Mouse (Mus musculus) G1E (cell line): ENCODE results near the gene Tomm7. TPM values are rescaled to one million over a fixed set of nuclear protein-coding genes. Genes with fewer than 3 reads are reported as not detected.

ENCODE experiments used
- ATAC-seq: 2 replicates; pipeline ENCODE4 v1.8.0; 2016; ENCODE audit warnings: mild to moderate bottlenecking; ENCODE audit not compliant: insufficient number of reproducible peaks, poor library complexity, low FRiP score, severe bottlenecking; ENCODE audit errors: extremely low read depth
- DNase-seq: peaks from one replicate; pipeline ENCODE4 v3.0.0; 2012; ENCODE audit warnings: low spot score
- H3K27me3 ChIP-seq: 2 replicates; pipeline ENCODE4 v1.6.1; 2012; ENCODE audit warnings: mild to moderate bottlenecking, low read length, inconsistent platforms; ENCODE audit not compliant: insufficient read depth
- H3K36me3 ChIP-seq: replicated peaks from 2 replicates; pipeline ENCODE3; 2012; ENCODE audit warnings: mild to moderate bottlenecking, inconsistent platforms
- H3K4me1 ChIP-seq: 2 replicates; pipeline ENCODE4 v1.6.1; 2012; ENCODE audit warnings: low read depth, low read length, inconsistent platforms, mixed read lengths; ENCODE audit not compliant: insufficient read depth
- H3K4me3 ChIP-seq: 2 replicates; pipeline ENCODE4 v1.5.1; 2012; ENCODE audit warnings: low read depth, mild to moderate bottlenecking, inconsistent platforms, low read length, moderate library complexity, mixed read lengths
- H3K9me3 ChIP-seq: replicated peaks from 2 replicates; pipeline ENCODE4 v1.6.1; 2012; ENCODE audit warnings: inconsistent platforms
- CTCF ChIP-seq: IDR thresholded peaks from 2 replicates; pipeline ENCODE4 v1.5.1; 2012; ENCODE audit warnings: low read depth, low read length, inconsistent platforms, mixed read lengths
- GATA1 ChIP-seq: IDR thresholded peaks from 2 replicates; pipeline ENCODE4 v1.6.1; 2012; ENCODE audit warnings: borderline replicate concordance, low read length, inconsistent platforms, mixed read lengths
- GATA2 ChIP-seq: IDR thresholded peaks from 2 replicates; pipeline ENCODE4 v1.6.1; 2012; ENCODE audit warnings: low read depth, low read length, inconsistent platforms, borderline replicate concordance
- TAL1 ChIP-seq: conservative IDR thresholded peaks from 2 replicates; pipeline ENCODE4 v1.6.1; 2012; ENCODE audit warnings: low read depth, low read length, inconsistent platforms, mixed read lengths
- polyA plus RNA-seq: library from polyadenylated mRNA; stranded (reverse); fragments of >175 nt; gene quantifications from 2 replicates; pipeline ENCODE4 v1.2.3, GENCODE M21; 2012
- total RNA-seq, 2 experiments: library from RNA; stranded (forward) in 1 of 2; stranded (reverse) in 1 of 2; fragments of 200-1000 nt in 1 of 2; fragments of >200 nt in 1 of 2; fragmentation: Nextera tagmentation in 1 of 2; gene quantifications; 2 replicates each; pipeline ENCODE4 v1.2.3; 2014 to 2017

The Tomm7 gene
- total and polyA plus RNA-seq, 3 experiments: 7.8 to 343 (median 22.3) TPM

DNA sequence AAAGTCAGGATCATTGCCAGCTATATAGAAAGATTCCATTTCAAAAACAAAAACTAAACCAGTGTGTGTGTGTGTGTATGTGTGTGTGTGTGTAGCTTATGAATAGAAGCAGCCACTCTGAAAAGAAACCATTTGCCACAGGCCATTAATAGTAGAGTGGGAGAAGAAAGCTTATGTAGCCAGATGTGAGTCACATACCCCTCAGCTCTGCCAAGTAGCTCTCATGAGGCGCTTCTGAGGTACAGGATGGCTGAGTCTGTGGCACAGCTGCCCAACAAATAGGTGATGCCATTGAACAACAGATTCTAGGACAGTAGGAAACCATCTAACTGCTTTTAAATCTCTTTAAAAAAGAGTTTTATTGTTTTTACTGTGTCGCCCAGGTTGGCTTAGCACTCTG lies 51.2 kb downstream of the Tomm7 start:
- no peak for DNase-seq
- no peak overlapping the region for H3K4me3 ChIP-seq
- peaks cover 32% of the 10 kb centered on the region for H3K4me1 ChIP-seq
- ATAC-seq: no peak
- no peaks in the 10 kb centered on the region for H3K9me3 ChIP-seq
- peaks cover 83% of the 10 kb centered on the region for H3K36me3 ChIP-seq
- TF ChIP-seq GATA2: no peak
- no peak for TF ChIP-seq GATA1
- TF ChIP-seq TAL1: no peak
- H3K27me3 ChIP-seq: no peaks in the 10 kb centered on the region

DNA sequence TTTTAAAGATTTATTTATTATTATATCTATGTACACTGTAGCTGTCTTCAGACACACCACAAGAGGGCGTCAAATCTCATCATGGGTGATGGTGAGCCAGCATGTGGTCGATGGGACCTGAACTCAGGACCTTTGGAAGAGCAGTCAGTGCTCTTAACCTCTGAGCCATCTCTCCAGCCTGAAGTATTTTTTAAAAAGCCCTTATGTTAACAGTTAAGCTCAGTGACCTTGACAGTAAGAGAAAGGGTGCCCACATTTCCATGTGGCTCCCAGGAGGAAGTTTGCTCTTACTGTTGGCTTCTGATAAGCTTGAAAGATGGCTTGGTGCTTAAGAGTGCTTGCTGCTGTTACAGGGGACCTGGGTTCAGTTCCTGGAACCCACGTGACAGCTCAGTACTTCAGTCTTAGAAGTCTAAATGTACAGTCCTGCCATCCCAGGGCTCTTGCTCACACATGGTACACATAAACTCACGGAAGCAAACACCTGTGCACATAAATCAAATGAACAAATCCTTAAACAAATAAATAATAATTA lies 54.8 kb downstream of the Tomm7 start:
- peak; percentile 42 for ATAC-seq
- TF ChIP-seq GATA1 (no peak), CTCF (no peak), GATA2 (no peak), TAL1 (peak; percentile 36; the same call in 1 of the 2 replicates)
- DNase-seq: peak; percentile 11
- Histone ChIP-seq H3K9me3 (peaks cover 4% of the 10 kb centered on the region), H3K36me3 (peaks cover 48% of the 10 kb centered on the region), H3K27me3 (no peaks in the 10 kb centered on the region), H3K4me1 (peaks cover 41% of the 10 kb centered on the region), H3K4me3 (peak overlapping the region; percentile 87; the same call in 1 of the 2 replicates)

Other genes starting within 250 kb of the Tomm7 start
- 63.5 and 65.6 TPM in 2 replicates for gene Srpk2, start 159.5 kb downstream of the Tomm7 start, total RNA-seq (2014; fragmentation: Nextera tagmentation)
- gene Srpk2, start 159.5 kb downstream of the Tomm7 start, total RNA-seq (2017): 65.8 and 76.4 TPM in 2 replicates
- gene Srpk2, start 159.5 kb downstream of the Tomm7 start, polyA plus RNA-seq: 10.1 and 11.1 TPM in 2 replicates
- gene Pus7, start 60.5 kb downstream of the Tomm7 start, total RNA-seq (2014; fragmentation: Nextera tagmentation): 78.8 and 84.1 TPM in 2 replicates
- gene Pus7, start 60.5 kb downstream of the Tomm7 start, total RNA-seq (2017): 32.5 and 35.7 TPM in 2 replicates
- 7.6 and 8.6 TPM in 2 replicates for gene Pus7, start 60.5 kb downstream of the Tomm7 start, polyA plus RNA-seq
- gene Rint1, start 56.5 kb downstream of the Tomm7 start, total RNA-seq (2014; fragmentation: Nextera tagmentation): 32.4 and 34.2 TPM in 2 replicates
- gene Rint1, start 56.5 kb downstream of the Tomm7 start, total RNA-seq (2017): 45.2 and 67.0 TPM in 2 replicates
- 12.9 and 13.8 TPM in 2 replicates for gene Rint1, start 56.5 kb downstream of the Tomm7 start, polyA plus RNA-seq
- gene Fam126a, start 186.5 kb upstream of the Tomm7 start, total RNA-seq (2014; fragmentation: Nextera tagmentation): 47.0 and 58.9 TPM in 2 replicates
- 31.4 and 36.9 TPM in 2 replicates for gene Fam126a, start 186.5 kb upstream of the Tomm7 start, total RNA-seq (2017)
- gene Fam126a, start 186.5 kb upstream of the Tomm7 start, polyA plus RNA-seq: 2.8 and 4.4 TPM in 2 replicates